Mouse (Mus musculus) olfactory bulb, adult 2 months (tissue): ENCODE measurements around the gene Srrm2. TPM values are rescaled to one million over a fixed set of nuclear protein-coding genes. Genes with fewer than 3 reads are reported as not detected.

Experiments
- H3K27ac ChIP-seq: fragments of 200-500 bp; 2 replicates; pipeline ENCODE4 v1.5.1; 2012; ENCODE audit warnings: low read depth, low read length; ENCODE audit not compliant: insufficient read depth
- H3K4me1 ChIP-seq: fragments of 200-500 bp; 2 replicates; pipeline ENCODE4 v1.6.1; 2012; ENCODE audit warnings: low read length; ENCODE audit not compliant: control insufficient read depth, insufficient read depth
- H3K4me3 ChIP-seq: fragments of 200-500 bp; 2 replicates; pipeline ENCODE4 v1.5.1; 2012; ENCODE audit warnings: mild to moderate bottlenecking, low read depth, low read length, moderate library complexity; ENCODE audit not compliant: insufficient read depth
- CTCF ChIP-seq: fragments of 200-500 bp; IDR thresholded peaks from 2 replicates; pipeline ENCODE4 v1.5.1; 2012; ENCODE audit warnings: low read depth, mild to moderate bottlenecking, low read length, moderate library complexity; ENCODE audit not compliant: insufficient read depth
- POLR2A ChIP-seq: fragments of 200-500 bp; IDR thresholded peaks from 2 replicates; pipeline ENCODE4 v1.6.1; 2012; ENCODE audit warnings: mild to moderate bottlenecking, low read depth, low read length, moderate library complexity; ENCODE audit not compliant: insufficient read depth
- WGBS: fragments of 180-500 bp; shearing (Covaris S2); methylation state at CpG from one replicate; pipeline ENCODE4 v1.1.7; 2018; 5-methylcytosine and 5-hydroxymethylcytosine counted together
- polyA plus RNA-seq: library from polyadenylated mRNA; stranded (reverse); fragments of >200 nt; gene quantifications from 2 replicates; pipeline ENCODE4 v1.2.4, GENCODE M21; 2012; ENCODE audit warnings: low replicate concordance; ENCODE audit not compliant: missing spikeins, insufficient read depth, insufficient read length

Gene Srrm2
- polyA plus RNA-seq, 1 experiment, result 383 TPM

- peak overlapping the region; percentile 93 for H3K27ac ChIP-seq
- TF ChIP-seq POLR2A (no peak), CTCF (no peak)
- H3K4me1 ChIP-seq, result peaks cover 19% of the 10 kb centered on the region
- H3K4me3 ChIP-seq, result peak overlapping the region; percentile 53
- 26% methylated on average over 2 of the region's 2 CpGs for WGBS
Observed at GRCm38 (mm10) chr17:23791079-23791357, 686 bp downstream of the Srrm2 start.

- WGBS, result 93% methylated on average over 8 of the region's 8 CpGs
- TF ChIP-seq POLR2A (no peak), CTCF (no peak)
- no peak overlapping the region for H3K27ac ChIP-seq
- H3K4me3 ChIP-seq, result no peak overlapping the region
- H3K4me1 ChIP-seq, result peaks cover 14% of the 10 kb centered on the region
Observed at GRCm38 (mm10) chr17:23795323-23795722, 5.0 kb downstream of the Srrm2 start.

GRCm38 (mm10) chr17:23797316-23797715 lies 7.0 kb downstream of the Srrm2 start:
- no peak overlapping the region for H3K27ac ChIP-seq
- H3K4me1 ChIP-seq, result peaks cover 9% of the 10 kb centered on the region
- WGBS, result 77% methylated on average over 7 of the region's 7 CpGs
- no peak overlapping the region for H3K4me3 ChIP-seq
- TF ChIP-seq POLR2A (no peak), CTCF (no peak)

GRCm38 (mm10) chr17:23801627-23802026 lies 11.3 kb downstream of the Srrm2 start:
- 94% methylated on average over 10 of the region's 10 CpGs for WGBS
- no peak overlapping the region for H3K4me3 ChIP-seq
- TF ChIP-seq POLR2A (no peak), CTCF (no peak)
- H3K4me1 ChIP-seq, result peaks cover 4% of the 10 kb centered on the region; the same call in 1 of the 2 replicates
- no peak overlapping the region for H3K27ac ChIP-seq

- under 1% methylated on average over 60 of the region's 60 CpGs for WGBS
- peak overlapping the region; percentile 98 for H3K27ac ChIP-seq
- H3K4me1 ChIP-seq, result peaks cover 9% of the 10 kb centered on the region; the same call in 1 of the 2 replicates
- H3K4me3 ChIP-seq, result peak overlapping the region; percentile 67
- no peak for TF ChIP-seq CTCF
- TF ChIP-seq POLR2A, result peak; percentile 90
Observed at GRCm38 (mm10) chr17:23802746-23803365, 12.5 kb downstream of the Srrm2 start.

GRCm38 (mm10) chr17:23803366-23804041 lies 13.2 kb downstream of the Srrm2 start:
- H3K27ac ChIP-seq, result peak overlapping the region; percentile 89
- TF ChIP-seq CTCF (no peak), POLR2A (no peak)
- WGBS, result under 1% methylated on average over 83 of the region's 83 CpGs
- H3K4me1 ChIP-seq, result peaks cover 9% of the 10 kb centered on the region; the same call in 1 of the 2 replicates
- H3K4me3 ChIP-seq, result peak overlapping the region; percentile 67

- TF ChIP-seq POLR2A (no peak), CTCF (no peak)
- WGBS, result 1% methylated on average over 8 of the region's 8 CpGs
- Histone ChIP-seq H3K4me3 (peak overlapping the region; percentile 67), H3K4me1 (peaks cover 9% of the 10 kb centered on the region; the same call in 1 of the 2 replicates), H3K27ac (no peak overlapping the region)
Observed at GRCm38 (mm10) chr17:23804426-23805085, 14.2 kb downstream of the Srrm2 start.

- Histone ChIP-seq H3K4me3 (peak overlapping the region; percentile 7), H3K4me1 (peaks cover 9% of the 10 kb centered on the region; the same call in 1 of the 2 replicates), H3K27ac (no peak overlapping the region)
- WGBS, result 23% methylated on average over 25 of the region's 25 CpGs
- TF ChIP-seq CTCF (no peak), POLR2A (no peak)
Observed at GRCm38 (mm10) chr17:23806867-23807266, 16.5 kb downstream of the Srrm2 start.

- no peak overlapping the region for H3K27ac ChIP-seq
- TF ChIP-seq CTCF (no peak), POLR2A (no peak)
- H3K4me3 ChIP-seq, result no peak overlapping the region
- 73% methylated on average over 3 of the region's 3 CpGs for WGBS
- peaks cover 4% of the 10 kb centered on the region; the same call in 1 of the 2 replicates for H3K4me1 ChIP-seq
Observed at GRCm38 (mm10) chr17:23807918-23808317, 17.6 kb downstream of the Srrm2 start.
